Mouse (Mus musculus) forebrain, embryonic 14.5 days (tissue): ENCODE data around the gene Dpf3. TPM values are rescaled to one million over a fixed set of nuclear protein-coding genes. Genes with fewer than 3 reads are reported as not detected.

ENCODE experiments used
- ATAC-seq: fragments of 200-750 bp; cut with Nextera tagmentation; 2 replicates; pipeline ENCODE4 v1.8.0; 2017; ENCODE audit warnings: mild to moderate bottlenecking, moderate library complexity
- DNase-seq: peaks from one replicate; pipeline ENCODE4 v3.0.0-alpha.2; 2015; ENCODE audit warnings: low spot score
- H3K27ac ChIP-seq: fragments of 300-500 bp; sonication (generic); 2 replicates; pipeline ENCODE4 v1.5.1; 2014; ENCODE audit warnings: low read depth, mild to moderate bottlenecking, control low read depth, low read length, moderate library complexity
- H3K27me3 ChIP-seq: fragments of 300-500 bp; sonication (generic); replicated peaks from 2 replicates; pipeline ENCODE4 v1.6.1; 2014; ENCODE audit warnings: low read length, control low read depth, mixed read lengths; ENCODE audit not compliant: control insufficient read depth, insufficient read depth
- H3K36me3 ChIP-seq: fragments of 300-500 bp; sonication (generic); 2 replicates; pipeline ENCODE4 v1.6.1; 2014; ENCODE audit warnings: low read length, control low read depth; ENCODE audit not compliant: control insufficient read depth, insufficient read depth
- H3K4me1 ChIP-seq: fragments of 300-500 bp; sonication (generic); 2 replicates; pipeline ENCODE4 v1.6.1; 2014; ENCODE audit warnings: antibody characterized with exemption, low read length, control low read depth; ENCODE audit not compliant: control insufficient read depth, insufficient read depth
- H3K4me2 ChIP-seq: fragments of 300-500 bp; sonication (generic); 2 replicates; pipeline ENCODE4 v1.6.1; 2014; ENCODE audit warnings: mild to moderate bottlenecking, control low read depth, low read length
- H3K4me3 ChIP-seq: fragments of 300-500 bp; sonication (generic); 2 replicates; pipeline ENCODE4 v1.5.1; 2014; ENCODE audit warnings: low read depth, low read length, control low read depth
- H3K9ac ChIP-seq: fragments of 300-500 bp; sonication (generic); 2 replicates; pipeline ENCODE4 v1.6.1; 2014; ENCODE audit warnings: mild to moderate bottlenecking, low read length, control low read depth, moderate library complexity
- H3K9me3 ChIP-seq: fragments of 300-500 bp; sonication (generic); replicated peaks from 2 replicates; pipeline ENCODE4 v1.6.1; 2016; ENCODE audit warnings: low read length, control low read depth, mixed read lengths; ENCODE audit not compliant: control insufficient read depth
- WGBS: fragments of 180-500 bp; shearing (Covaris S2); extraction: QIAGEN DNeasy Blood & Tissue Kit; methylation state at CpG from one replicate; pipeline ENCODE4 v1.1.7; 2014; 5-methylcytosine and 5-hydroxymethylcytosine counted together
- polyA plus RNA-seq: library from polyadenylated mRNA; unstranded; fragments of >200 nt; fragmentation: Nextera tagmentation; extraction: Ambion mirVana; gene quantifications from 2 replicates; pipeline ENCODE4 v1.2.1, GENCODE M21; 2014

Dpf3 gene
- polyA plus RNA-seq, 1 experiment from 2014 or later: 7.8 TPM

GRCm38 (mm10) chr12:83445587-83445986, 41.9 kb downstream of the Dpf3 start:
- DNase-seq (no peak), ATAC-seq (no peak)
- no peak overlapping the region for H3K27ac ChIP-seq
- H3K27me3 ChIP-seq: no peaks in the 10 kb centered on the region
- no peak overlapping the region for H3K9ac ChIP-seq
- H3K9me3 ChIP-seq: no peaks in the 10 kb centered on the region
- H3K36me3 ChIP-seq: no peaks in the 10 kb centered on the region
- no peak overlapping the region for H3K4me3 ChIP-seq
- H3K4me1 ChIP-seq: no peaks in the 10 kb centered on the region
- no peak overlapping the region for H3K4me2 ChIP-seq
- WGBS: 75% methylated on average over 6 of the region's 6 CpGs

GRCm38 (mm10) chr12:83444448-83444847, 43.1 kb downstream of the Dpf3 start:
- 90% methylated on average over 2 of the region's 2 CpGs for WGBS
- H3K27ac ChIP-seq: no peak overlapping the region
- no peak overlapping the region for H3K9ac ChIP-seq
- no peaks in the 10 kb centered on the region for H3K27me3 ChIP-seq
- H3K36me3 ChIP-seq: no peaks in the 10 kb centered on the region
- H3K9me3 ChIP-seq: no peaks in the 10 kb centered on the region
- ATAC-seq: no peak
- no peak for DNase-seq
- no peak overlapping the region for H3K4me3 ChIP-seq
- no peaks in the 10 kb centered on the region for H3K4me1 ChIP-seq
- H3K4me2 ChIP-seq: no peak overlapping the region

- Histone ChIP-seq H3K36me3 (no peaks in the 10 kb centered on the region), H3K4me2 (no peak overlapping the region), H3K27ac (no peak overlapping the region), H3K27me3 (no peaks in the 10 kb centered on the region), H3K4me1 (no peaks in the 10 kb centered on the region), H3K9me3 (no peaks in the 10 kb centered on the region), H3K9ac (no peak overlapping the region), H3K4me3 (no peak overlapping the region)
- no peak for ATAC-seq
- no peak for DNase-seq
- WGBS: 88% methylated on average over 2 of the region's 2 CpGs
Observed at GRCm38 (mm10) chr12:83438002-83438401, 49.5 kb downstream of the Dpf3 start.

GRCm38 (mm10) chr12:83433987-83434698, 53.4 kb downstream of the Dpf3 start:
- DNase-seq: no peak
- no peak overlapping the region for H3K27ac ChIP-seq
- H3K4me2 ChIP-seq: no peak overlapping the region
- no peak for ATAC-seq
- no peak overlapping the region for H3K9ac ChIP-seq
- 67% methylated on average over 10 of the region's 10 CpGs for WGBS
- H3K4me1 ChIP-seq: no peaks in the 10 kb centered on the region
- H3K4me3 ChIP-seq: no peak overlapping the region
- H3K36me3 ChIP-seq: no peaks in the 10 kb centered on the region
- H3K27me3 ChIP-seq: no peaks in the 10 kb centered on the region
- no peaks in the 10 kb centered on the region for H3K9me3 ChIP-seq

GRCm38 (mm10) chr12:83433436-83433835, 54.1 kb downstream of the Dpf3 start:
- H3K4me3 ChIP-seq: no peak overlapping the region
- ATAC-seq (no peak), DNase-seq (no peak)
- no peak overlapping the region for H3K4me2 ChIP-seq
- no peaks in the 10 kb centered on the region for H3K4me1 ChIP-seq
- H3K27ac ChIP-seq: no peak overlapping the region
- H3K9me3 ChIP-seq: no peaks in the 10 kb centered on the region
- no peak overlapping the region for H3K9ac ChIP-seq
- 95% methylated on average over 4 of the region's 4 CpGs for WGBS
- H3K36me3 ChIP-seq: no peaks in the 10 kb centered on the region
- no peaks in the 10 kb centered on the region for H3K27me3 ChIP-seq

GRCm38 (mm10) chr12:83430207-83430606, 57.3 kb downstream of the Dpf3 start:
- Histone ChIP-seq H3K4me2 (no peak overlapping the region), H3K4me1 (no peaks in the 10 kb centered on the region), H3K4me3 (no peak overlapping the region), H3K9ac (no peak overlapping the region), H3K27me3 (no peaks in the 10 kb centered on the region), H3K9me3 (no peaks in the 10 kb centered on the region), H3K27ac (no peak overlapping the region), H3K36me3 (no peaks in the 10 kb centered on the region)
- DNase-seq (no peak), ATAC-seq (no peak)
- 94% methylated on average over 5 of the region's 5 CpGs for WGBS

- H3K4me1 ChIP-seq: no peaks in the 10 kb centered on the region
- DNase-seq: no peak
- no peak overlapping the region for H3K4me2 ChIP-seq
- no peaks in the 10 kb centered on the region for H3K9me3 ChIP-seq
- H3K9ac ChIP-seq: no peak overlapping the region
- no peaks in the 10 kb centered on the region for H3K27me3 ChIP-seq
- no peaks in the 10 kb centered on the region for H3K36me3 ChIP-seq
- H3K27ac ChIP-seq: no peak overlapping the region
- WGBS: 57% methylated on average over 9 of the region's 9 CpGs
- ATAC-seq: no peak
- H3K4me3 ChIP-seq: no peak overlapping the region
Observed at GRCm38 (mm10) chr12:83428016-83428415, 59.5 kb downstream of the Dpf3 start.

GRCm38 (mm10) chr12:83427601-83428000, 59.9 kb downstream of the Dpf3 start:
- no peak overlapping the region for H3K4me2 ChIP-seq
- H3K27ac ChIP-seq: no peak overlapping the region
- WGBS: 71% methylated on average over 4 of the region's 4 CpGs
- no peak overlapping the region for H3K4me3 ChIP-seq
- ATAC-seq: no peak
- H3K9me3 ChIP-seq: no peaks in the 10 kb centered on the region
- no peak for DNase-seq
- H3K9ac ChIP-seq: no peak overlapping the region
- H3K4me1 ChIP-seq: no peaks in the 10 kb centered on the region
- no peaks in the 10 kb centered on the region for H3K36me3 ChIP-seq
- H3K27me3 ChIP-seq: no peaks in the 10 kb centered on the region

GRCm38 (mm10) chr12:83426326-83426725, 61.2 kb downstream of the Dpf3 start:
- no peak overlapping the region for H3K4me2 ChIP-seq
- H3K27me3 ChIP-seq: no peaks in the 10 kb centered on the region
- DNase-seq (no peak), ATAC-seq (no peak)
- H3K4me1 ChIP-seq: no peaks in the 10 kb centered on the region
- H3K36me3 ChIP-seq: no peaks in the 10 kb centered on the region
- H3K9ac ChIP-seq: no peak overlapping the region
- H3K9me3 ChIP-seq: no peaks in the 10 kb centered on the region
- WGBS: 76% methylated on average over 5 of the region's 5 CpGs
- no peak overlapping the region for H3K4me3 ChIP-seq
- H3K27ac ChIP-seq: no peak overlapping the region
